ENCODE assay signal across 8 mouse cellular contexts in the genomic region with DNA sequence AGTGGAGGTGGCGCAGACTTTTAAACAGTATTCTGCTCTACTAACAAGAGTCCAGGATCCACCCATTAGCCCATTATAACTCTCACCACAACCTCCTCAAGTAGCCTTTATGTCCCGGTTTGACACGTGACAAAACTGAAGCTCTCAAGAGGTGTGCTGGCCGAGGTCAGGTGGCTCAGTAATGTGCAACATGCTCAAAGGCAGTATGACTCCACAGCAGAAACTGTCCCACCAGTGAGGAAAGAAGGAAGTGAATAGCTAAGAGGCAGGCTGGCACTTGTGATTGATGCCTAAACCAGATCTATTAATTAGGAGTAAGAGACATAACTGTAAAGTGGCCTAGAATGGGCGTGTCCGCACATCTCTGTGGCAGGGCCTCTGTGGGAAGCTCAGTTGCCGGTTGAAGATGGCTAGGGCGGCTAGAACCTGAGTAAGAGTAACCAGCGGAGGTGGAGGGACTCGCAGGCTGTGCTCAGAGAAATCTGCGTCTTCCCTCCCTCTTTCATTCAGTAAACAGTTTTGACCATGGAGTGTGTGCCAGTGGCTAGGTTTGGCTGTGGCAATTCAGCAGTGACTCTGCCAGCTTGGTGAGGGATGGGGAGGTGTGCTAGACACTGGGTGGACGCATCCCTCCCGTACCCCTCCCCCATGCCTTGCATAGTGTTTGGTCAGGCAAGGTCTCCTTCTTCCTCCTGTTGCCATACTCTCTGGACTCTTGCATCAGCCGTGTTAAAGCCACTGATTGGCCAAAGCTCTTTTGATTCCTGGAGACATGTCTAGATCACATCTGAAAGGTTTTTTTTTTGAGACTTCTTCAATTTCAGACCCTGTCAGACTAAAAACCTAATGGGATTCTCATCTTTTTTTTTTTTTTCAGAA. TPM values are rescaled to one million over a fixed set of nuclear protein-coding genes. Genes with fewer than 3 reads are reported as not detected.
A peak's percentile ranks its signal among the peaks of the same experiment; 100 is the strongest.
DNase-seq lines count a peak whose midpoint lies in the region; ATAC-seq and TF ChIP-seq lines count a peak whose summit lies in the region.

No protein-coding gene starts in this region.

- H3K36me3 ChIP-seq in heart, embryonic 13.5 days: no peaks in the 10 kb centered on the region
- H3K36me3 ChIP-seq in E14TG2a.4 (ENCODE audit: insufficient read depth, low read length): peaks cover 5% of the 10 kb centered on the region; the same call in 1 of the 2 replicates
- H3K36me3 ChIP-seq in liver, embryonic 16.5 days (ENCODE audit: control insufficient read depth, insufficient read depth): no peaks in the 10 kb centered on the region

- ATAC-seq in heart, embryonic 13.5 days (ENCODE audit: extremely low read depth, insufficient number of reproducible peaks, low FRiP score, low TSS enrichment): no peak
- ATAC-seq in liver, embryonic 16.5 days (ENCODE audit: low read depth): no peak

- H3K9ac ChIP-seq in heart, embryonic 13.5 days: no peak overlapping the region
- H3K9ac ChIP-seq in liver, embryonic 16.5 days (ENCODE audit: low read depth, low read length): peak overlapping the region; percentile 32

- 0 out of 2 replicates have a peak overlapping the region, but pooled peaks have one; percentile 2 for H3K27ac ChIP-seq in heart, embryonic 13.5 days (replicated peaks)
- peak overlapping the region; percentile 79 for H3K27ac ChIP-seq in liver, embryonic 16.5 days (ENCODE audit: low read length)

- H3K4me1 ChIP-seq in heart, embryonic 13.5 days: peaks cover 30% of the 10 kb centered on the region
- peaks cover 67% of the 10 kb centered on the region for H3K4me1 ChIP-seq in E14TG2a.4 (replicated peaks; ENCODE audit: low read depth, low read length)
- peaks cover 51% of the 10 kb centered on the region for H3K4me1 ChIP-seq in liver, embryonic 16.5 days (ENCODE audit: control insufficient read depth, low read depth, low read length)

- 37% methylated on average over 14 of the region's 14 CpGs for WGBS in heart, embryonic 13.5 days
- 27% methylated on average over 14 of the region's 14 CpGs for WGBS in liver, embryonic 16.5 days (ENCODE audit: insufficient replicate concordance)

- TF ChIP-seq CTCF in E14TG2a.4 (conservative IDR thresholded peaks at IDR 0.05; ENCODE audit: low read length): no peak

- DNase-seq in heart, postnatal 25 days (ENCODE audit: low spot score): no peak
- DNase-seq in brain, adult 2 months (ENCODE audit: low read depth, low spot score): peak; percentile 24
- DNase-seq in left cerebral cortex, postnatal 14 days (ENCODE audit: low spot score in 2 of 2): no peak
- no peak for DNase-seq in frontal cortex, adult 2 months (ENCODE audit: extremely low spot score in 1 of 2, low spot score in 1 of 2)
- DNase-seq in spleen, postnatal 14 days (ENCODE audit: low spot score in 2 of 2): no peak

- no peak overlapping the region for H3K4me3 ChIP-seq in heart, embryonic 13.5 days
- peak overlapping the region; percentile 77 for H3K4me3 ChIP-seq in E14TG2a.4 (replicated peaks; ENCODE audit: low read length)
- H3K4me3 ChIP-seq in liver, embryonic 16.5 days (ENCODE audit: low read depth, low read length): 0 out of 2 replicates have a peak overlapping the region, but pooled peaks have one; percentile 4

- H3K4me2 ChIP-seq in heart, embryonic 13.5 days: peak overlapping the region; percentile 93; the same call in 1 of the 2 replicates
- H3K4me2 ChIP-seq in liver, embryonic 16.5 days (ENCODE audit: low read depth, low read length): peak overlapping the region; percentile 44

- H3K27me3 ChIP-seq in heart, embryonic 13.5 days (replicated peaks): no peaks in the 10 kb centered on the region
- H3K27me3 ChIP-seq in E14TG2a.4 (ENCODE audit: insufficient read depth, low read length): no peaks in the 10 kb centered on the region
- no peaks in the 10 kb centered on the region for H3K27me3 ChIP-seq in liver, embryonic 16.5 days (ENCODE audit: control insufficient read depth, insufficient read depth, low read depth, low read length)

- intact Hi-C loops in heart, postnatal 25 days (cut with DNase I): loop anchor here (2.0 to 5.0 kb wide), 3 partner anchors 93 to 221 kb away; no protein-coding TSS in a partner anchor
- intact Hi-C loops in left cerebral cortex, postnatal 14 days (cut with DNase I): loop anchor here (2.0 to 5.0 kb wide), 3 partner anchors 51 to 221 kb away; a partner anchor contains a TSS

- no peaks in the 10 kb centered on the region for H3K9me3 ChIP-seq in heart, embryonic 13.5 days
- no peaks in the 10 kb centered on the region for H3K9me3 ChIP-seq in E14TG2a.4 (ENCODE audit: low read length)
- no peaks in the 10 kb centered on the region for H3K9me3 ChIP-seq in liver, embryonic 16.5 days (replicated peaks; ENCODE audit: control insufficient read depth, low read length)

RNA-seq across cellular contexts. Expression of a gene that starts 3.3 kb away (rescaled TPM):
- 7.3 and 8.4 TPM in 2 replicates for polyA plus RNA-seq in heart, embryonic 13.5 days (2015; fragmentation: Nextera tagmentation; extraction: Ambion mirVana)
- 1 to 10 TPM; 2.5 to 3.3 TPM for total RNA-seq in heart, postnatal 25 days (2021)
- 7.9 and 8.1 TPM in 2 replicates for polyA plus RNA-seq in liver, embryonic 16.5 days (2015; fragmentation: Nextera tagmentation; extraction: Ambion mirVana)
- total RNA-seq in left cerebral cortex, postnatal 14 days (2021): 10 to 100 TPM; 10.8 to 12.2 TPM
- 9.2 and 9.7 TPM in 2 replicates for polyA plus RNA-seq in frontal cortex, adult 2 months (2012; rRNA removed)

RNA-seq across cellular contexts. Expression of a gene that starts 19.8 kb away (rescaled TPM):
- polyA plus RNA-seq in heart, embryonic 13.5 days (2015; fragmentation: Nextera tagmentation; extraction: Ambion mirVana): 1,230 and 1,350 TPM in 2 replicates
- total RNA-seq in heart, postnatal 25 days (2021): 100 to 1,000 TPM; 301 to 320 TPM
- polyA plus RNA-seq in liver, embryonic 16.5 days (2015; fragmentation: Nextera tagmentation; extraction: Ambion mirVana): 1,068 and 1,164 TPM in 2 replicates
- total RNA-seq in left cerebral cortex, postnatal 14 days (2021): 100 to 1,000 TPM; 629 to 641 TPM
- 869 and 938 TPM in 2 replicates for polyA plus RNA-seq in frontal cortex, adult 2 months (2012; rRNA removed)

RNA-seq across cellular contexts. Expression of a gene that starts 21.7 kb away (rescaled TPM):
- polyA plus RNA-seq in heart, embryonic 13.5 days (2015; fragmentation: Nextera tagmentation; extraction: Ambion mirVana): 103 and 116 TPM in 2 replicates
- total RNA-seq in heart, postnatal 25 days (2021): 10 to 100 TPM; 49.4 to 57.1 TPM
- 77.7 and 83.4 TPM in 2 replicates for polyA plus RNA-seq in liver, embryonic 16.5 days (2015; fragmentation: Nextera tagmentation; extraction: Ambion mirVana)
- total RNA-seq in left cerebral cortex, postnatal 14 days (2021): 10 to 100 TPM; 76.0 to 79.0 TPM
- polyA plus RNA-seq in frontal cortex, adult 2 months (2012; rRNA removed): 143 and 159 TPM in 2 replicates

RNA-seq across cellular contexts. Expression of a gene that starts 49.9 kb away (rescaled TPM):
- 13.9 and 15.8 TPM in 2 replicates for polyA plus RNA-seq in heart, embryonic 13.5 days (2015; fragmentation: Nextera tagmentation; extraction: Ambion mirVana)
- 1 to 10 TPM; 4.4 to 4.8 TPM for total RNA-seq in heart, postnatal 25 days (2021)
- 8.2 and 11.4 TPM in 2 replicates for polyA plus RNA-seq in liver, embryonic 16.5 days (2015; fragmentation: Nextera tagmentation; extraction: Ambion mirVana)
- 1 to 10 TPM; 8.0 to 8.2 TPM for total RNA-seq in left cerebral cortex, postnatal 14 days (2021)
- 6.2 and 6.7 TPM in 2 replicates for polyA plus RNA-seq in frontal cortex, adult 2 months (2012; rRNA removed)

RNA-seq across cellular contexts. Expression of a gene that starts 50.2 kb away (rescaled TPM):
- 0.62 and 1.2 TPM in 2 replicates for polyA plus RNA-seq in heart, embryonic 13.5 days (2015; fragmentation: Nextera tagmentation; extraction: Ambion mirVana)
- 1 to 10 TPM; 1.6 to 2.1 TPM for total RNA-seq in heart, postnatal 25 days (2021)
- 0.91 and 1.2 TPM in 2 replicates for polyA plus RNA-seq in liver, embryonic 16.5 days (2015; fragmentation: Nextera tagmentation; extraction: Ambion mirVana)
- 1 to 10 TPM; 1.4 to 1.6 TPM for total RNA-seq in left cerebral cortex, postnatal 14 days (2021)
- polyA plus RNA-seq in frontal cortex, adult 2 months (2012; rRNA removed): 1.0 and 1.6 TPM in 2 replicates
